26 mouse cellular contexts compared by ENCODE assay signal in genomic region chr5:104036686-104037085, GRCm38 (mm10). TPM values are rescaled to one million over a fixed set of nuclear protein-coding genes. Genes with fewer than 3 reads are reported as not detected.
"Had no signal": no experiment of that assay in that cellular context is flagged by ENCODE, and none has a peak within 500 bp of the region (broad histone marks: within the 10 kb centered on the region; RNA-seq: fewer than 3 reads in every experiment).

No protein-coding gene starts in this region.

- H3K27me3 ChIP-seq: midbrain, embryonic 13.5 days; midbrain, embryonic 15.5 days; neural tube, embryonic 13.5 days; neural tube, embryonic 15.5 days; stomach, embryonic 15.5 days had no signal

- H3K4me1 ChIP-seq: midbrain, embryonic 10.5 days; midbrain, embryonic 13.5 days; midbrain, embryonic 15.5 days; neural tube, embryonic 13.5 days; neural tube, embryonic 15.5 days; stomach, embryonic 15.5 days had no signal

- DNase-seq: lung, adult 18-20 months; lung, embryonic 14.5 days; lung, postnatal 10 days; lung, postnatal 4 days; retina, postnatal 1 day; right cerebral cortex, adult 18-20 months; right cerebral cortex, postnatal 25 days; right cerebral cortex, postnatal 4 days; spleen, adult 18-20 months; thymus, adult 2 months; thymus, postnatal 25 days; thymus, postnatal 4 days had no signal

- H3K9me3 ChIP-seq: midbrain, embryonic 10.5 days; midbrain, embryonic 13.5 days; midbrain, embryonic 15.5 days; neural tube, embryonic 13.5 days; neural tube, embryonic 15.5 days; stomach, embryonic 15.5 days had no signal

- H3K27ac ChIP-seq: midbrain, embryonic 10.5 days; midbrain, embryonic 13.5 days; midbrain, embryonic 15.5 days; neural tube, embryonic 13.5 days; neural tube, embryonic 15.5 days; stomach, embryonic 15.5 days; stomach, postnatal 0 days had no signal

- H3K9ac ChIP-seq: lung, embryonic 14.5 days; midbrain, embryonic 13.5 days; midbrain, embryonic 15.5 days; neural tube, embryonic 13.5 days; neural tube, embryonic 15.5 days; stomach, embryonic 15.5 days had no signal

- H3K4me3 ChIP-seq: midbrain, embryonic 10.5 days; midbrain, embryonic 13.5 days; midbrain, embryonic 15.5 days; myocyte; neural tube, embryonic 13.5 days; neural tube, embryonic 15.5 days; stomach, embryonic 15.5 days had no signal

- H3K36me3 ChIP-seq: midbrain, embryonic 10.5 days; midbrain, embryonic 13.5 days; midbrain, embryonic 15.5 days; neural tube, embryonic 13.5 days; neural tube, embryonic 15.5 days; stomach, embryonic 15.5 days had no signal

- ATAC-seq: midbrain, embryonic 13.5 days; midbrain, embryonic 15.5 days had no signal

- H3K4me2 ChIP-seq: lung, embryonic 14.5 days; midbrain, embryonic 13.5 days; midbrain, embryonic 15.5 days; neural tube, embryonic 13.5 days; neural tube, embryonic 15.5 days; stomach, embryonic 15.5 days had no signal

RNA-seq across cellular contexts. Expression of gene Gm17660, which starts 40.7 kb away (rescaled TPM):
- total RNA-seq: megakaryocyte, adult 5-6 weeks; megakaryocyte-erythroid progenitor cell, adult 5-6 weeks had no signal
- polyA plus RNA-seq: lung, embryonic 14.5 days; lung, embryonic 16.5 days; midbrain, embryonic 10.5 days; midbrain, embryonic 13.5 days; myocyte; neural tube, embryonic 11.5 days; neural tube, embryonic 13.5 days; neural tube, embryonic 15.5 days; small intestine, adult 2 months; stomach, embryonic 15.5 days; stomach, postnatal 0 days; thymus, adult 2 months; urinary bladder, adult 2 months had no signal

RNA-seq across cellular contexts. Expression of gene Hsd17b13, which starts 59.5 kb away (rescaled TPM):
- total RNA-seq: megakaryocyte, adult 5-6 weeks; megakaryocyte-erythroid progenitor cell, adult 5-6 weeks had no signal
- polyA plus RNA-seq: midbrain, embryonic 10.5 days; midbrain, embryonic 13.5 days; neural tube, embryonic 11.5 days; neural tube, embryonic 13.5 days; neural tube, embryonic 15.5 days; thymus, adult 2 months had no signal
